Mouse (Mus musculus) heart, embryonic 14.5 days (tissue): ENCODE data around the gene Lyg2. TPM values are rescaled to one million over a fixed set of nuclear protein-coding genes. Genes with fewer than 3 reads are reported as not detected.

Experiments used
- ATAC-seq: fragments of 200-750 bp; cut with Nextera tagmentation; 2 replicates; pipeline ENCODE4 v1.8.0; 2017; ENCODE audit warnings: low read depth, moderate TSS enrichment; ENCODE audit not compliant: insufficient number of reproducible peaks, insufficient read depth, low FRiP score
- H3K27ac ChIP-seq, 2 experiments: fragments of 200-500 bp in 1 of 2; fragments of 300-500 bp in 1 of 2; sonication (generic) in 1 of 2; replicated peaks in 1 of 2; 2 replicates each; pipeline ENCODE4 v1.5.1; 2012 to 2014; ENCODE audit warnings: low read depth in 2 of 2, low read length in 2 of 2, control low read depth in 1 of 2, mild to moderate bottlenecking in 1 of 2, mixed read lengths in 1 of 2; ENCODE audit not compliant: control insufficient read depth in 1 of 2, insufficient read depth in 1 of 2
- H3K27me3 ChIP-seq: fragments of 300-500 bp; sonication (generic); 2 replicates; pipeline ENCODE4 v1.6.1; 2014; ENCODE audit warnings: mild to moderate bottlenecking, low read length, control low read depth; ENCODE audit not compliant: control insufficient read depth, insufficient read depth
- H3K36me3 ChIP-seq: fragments of 300-500 bp; sonication (generic); 2 replicates; pipeline ENCODE4 v1.6.1; 2014; ENCODE audit warnings: mild to moderate bottlenecking, control low read depth, low read length, mixed read lengths; ENCODE audit not compliant: control insufficient read depth, insufficient read depth
- H3K4me1 ChIP-seq, 2 experiments: fragments of 200-500 bp in 1 of 2; fragments of 300-500 bp in 1 of 2; sonication (generic) in 1 of 2; 2 replicates each; pipeline ENCODE4 v1.6.1; 2012 to 2014; ENCODE audit warnings: low read length in 2 of 2, control low read depth in 1 of 2, mixed read lengths in 1 of 2; ENCODE audit not compliant: control insufficient read depth in 2 of 2, insufficient read depth in 2 of 2
- H3K4me2 ChIP-seq: fragments of 300-500 bp; sonication (generic); 2 replicates; pipeline ENCODE4 v1.6.1; 2014; ENCODE audit warnings: mild to moderate bottlenecking, low read length
- H3K4me3 ChIP-seq, 2 experiments: fragments of 200-500 bp in 1 of 2; fragments of 300-500 bp in 1 of 2; sonication (generic) in 1 of 2; 2 replicates each; pipeline ENCODE4 v1.5.1; 2012 to 2014; ENCODE audit warnings: low read length in 2 of 2, mild to moderate bottlenecking in 2 of 2, control low read depth in 1 of 2, low read depth in 1 of 2, moderate library complexity in 1 of 2; ENCODE audit not compliant: control insufficient read depth in 1 of 2, insufficient read depth in 1 of 2
- H3K9ac ChIP-seq: fragments of 300-500 bp; sonication (generic); 2 replicates; pipeline ENCODE4 v1.6.1; 2014; ENCODE audit warnings: mild to moderate bottlenecking, low read length
- H3K9me3 ChIP-seq: fragments of 300-500 bp; sonication (generic); 2 replicates; pipeline ENCODE4 v1.6.1; 2016; ENCODE audit warnings: low read length, control low read depth; ENCODE audit not compliant: control insufficient read depth
- WGBS: fragments of 180-500 bp; shearing (Covaris S2); extraction: QIAGEN DNeasy Blood & Tissue Kit; methylation state at CpG from one replicate; pipeline ENCODE4 v1.1.7; 2014; 5-methylcytosine and 5-hydroxymethylcytosine counted together
- polyA plus RNA-seq: library from polyadenylated mRNA; unstranded; fragments of >200 nt; fragmentation: Nextera tagmentation; extraction: Ambion mirVana; gene quantifications from 2 replicates; pipeline ENCODE4 v1.2.1, GENCODE M21; 2014

The Lyg2 gene
- polyA plus RNA-seq: not detected in 2 replicates

DNA sequence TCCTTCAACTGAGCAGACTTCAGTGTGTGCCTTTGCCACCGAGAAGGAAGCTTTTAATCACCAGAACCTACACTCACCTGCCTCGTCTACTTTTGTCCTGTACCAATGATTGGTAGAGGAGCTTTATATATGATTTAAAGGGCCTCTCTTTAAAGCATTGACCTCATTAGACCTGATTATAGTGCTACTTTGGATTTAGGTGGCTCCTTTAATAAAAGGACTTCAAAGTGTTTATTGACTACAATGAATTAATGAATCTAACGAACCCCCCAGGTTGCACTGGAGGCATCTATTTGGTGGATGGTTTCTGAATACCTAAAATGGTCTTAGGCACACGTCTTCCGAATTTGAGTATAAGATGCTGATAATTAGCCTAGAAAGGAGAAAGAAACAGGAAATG, at the start of gene Lyg2:
Gene Lyg2, minus strand, starts transcription at position 101 of the 400 bp plus-strand sequence.
- no peak within 1 kb of the TSS for H3K4me2 ChIP-seq
- no peak within 1 kb of the TSS for H3K9ac ChIP-seq
- no peaks in the 10 kb centered on the region for H3K9me3 ChIP-seq
- no peak within 1 kb of the TSS for H3K27ac ChIP-seq
- H3K27me3 ChIP-seq: 0 out of 2 replicates have a peak, but pooled peaks cover 3% of the 10 kb centered on the region
- peaks cover 4% of the 10 kb centered on the region in 2 experiments; a peak in 3 of 4 replicates for H3K4me1 ChIP-seq
- H3K36me3 ChIP-seq: no peaks in the 10 kb centered on the region
- WGBS: 72% methylated on average over 5 of the region's 5 CpGs
- ATAC-seq: no peak
- no peak within 1 kb of the TSS for H3K4me3 ChIP-seq

DNA sequence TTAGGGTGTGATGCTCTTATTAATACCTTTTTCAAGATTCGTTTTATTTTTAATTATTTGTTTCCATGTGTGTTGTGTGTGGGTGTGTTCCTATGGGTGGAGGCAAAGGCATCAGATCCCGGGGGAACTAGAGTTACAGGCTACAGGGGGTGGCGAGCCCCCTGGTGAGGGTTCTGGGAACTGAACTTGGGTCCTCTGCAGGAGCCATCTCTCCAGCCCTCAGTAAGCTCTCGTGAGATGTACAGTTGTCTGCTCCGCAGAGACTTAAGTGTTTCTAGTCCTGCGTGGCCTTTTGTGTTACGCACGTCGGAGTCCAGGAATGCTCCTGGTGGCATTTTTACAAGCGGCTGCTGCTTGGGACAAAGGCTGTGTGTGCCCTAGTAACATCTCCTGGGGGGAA, 49.3 kb upstream of the Lyg2 start:
- H3K36me3 ChIP-seq: no peaks in the 10 kb centered on the region
- 56% methylated on average over 10 of the region's 10 CpGs for WGBS
- H3K4me3 ChIP-seq: no peak overlapping the region
- H3K27ac ChIP-seq: no peak overlapping the region
- H3K27me3 ChIP-seq: no peaks in the 10 kb centered on the region
- no peak overlapping the region for H3K9ac ChIP-seq
- no peaks in the 10 kb centered on the region for H3K9me3 ChIP-seq
- no peak overlapping the region for H3K4me2 ChIP-seq
- no peak for ATAC-seq
- no peaks in the 10 kb centered on the region for H3K4me1 ChIP-seq

DNA sequence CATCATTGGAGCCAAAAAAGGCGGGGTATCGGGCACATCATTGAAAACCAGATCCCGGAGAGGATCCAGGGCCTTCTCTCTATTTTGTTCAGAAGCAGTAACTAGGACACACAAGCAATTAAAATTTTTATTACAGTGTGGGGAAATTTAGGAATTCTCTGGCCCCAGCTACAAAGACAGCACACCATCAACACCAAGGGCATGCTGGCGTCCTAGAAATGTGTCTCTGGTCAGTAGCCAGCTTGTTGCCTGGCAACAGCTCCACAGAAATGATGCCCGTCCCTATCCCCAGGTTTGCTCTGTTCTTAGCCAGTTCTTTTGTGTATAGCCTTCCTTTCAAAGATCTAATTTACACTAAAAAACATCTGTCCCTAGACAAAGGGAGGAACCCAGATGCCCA, 43.2 kb upstream of the Lyg2 start:
- WGBS: 73% methylated on average over 5 of the region's 5 CpGs
- no peaks in the 10 kb centered on the region for H3K27me3 ChIP-seq
- H3K9me3 ChIP-seq: no peaks in the 10 kb centered on the region
- no peak for ATAC-seq
- H3K4me3 ChIP-seq: no peak overlapping the region
- peaks cover 0 to 6% of the 10 kb centered on the region in 2 experiments; a peak in 1 of 4 replicates for H3K4me1 ChIP-seq
- H3K27ac ChIP-seq: no peak overlapping the region
- no peak overlapping the region for H3K4me2 ChIP-seq
- no peak overlapping the region for H3K9ac ChIP-seq
- no peaks in the 10 kb centered on the region for H3K36me3 ChIP-seq

DNA sequence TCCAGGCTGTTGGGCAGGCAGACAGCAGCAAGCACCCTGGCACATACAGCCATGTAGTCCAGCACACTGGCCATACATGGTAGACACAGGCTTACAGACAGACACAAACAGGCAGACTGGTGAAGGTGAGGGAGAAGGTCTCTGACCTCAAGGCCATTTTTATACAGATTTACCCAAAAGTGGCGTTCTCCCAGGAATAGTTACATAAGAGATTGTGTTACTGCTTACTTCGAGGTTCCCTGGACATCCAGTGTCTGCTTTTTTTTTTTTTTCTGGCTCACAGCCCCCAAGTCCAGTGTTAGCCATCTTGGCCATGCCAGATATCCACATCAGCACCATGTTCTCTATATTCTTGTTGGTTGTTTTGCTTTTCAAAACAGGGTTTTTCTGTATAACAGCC, 42.2 kb upstream of the Lyg2 start:
- 58% methylated on average over 2 of the region's 2 CpGs for WGBS
- H3K27me3 ChIP-seq: no peaks in the 10 kb centered on the region
- no peaks in the 10 kb centered on the region for H3K36me3 ChIP-seq
- ATAC-seq: no peak
- H3K4me2 ChIP-seq: no peak overlapping the region
- peaks cover 0 to 6% of the 10 kb centered on the region in 2 experiments; a peak in 1 of 4 replicates for H3K4me1 ChIP-seq
- no peaks in the 10 kb centered on the region for H3K9me3 ChIP-seq
- no peak overlapping the region for H3K9ac ChIP-seq
- H3K27ac ChIP-seq: no peak overlapping the region
- H3K4me3 ChIP-seq: no peak overlapping the region

DNA sequence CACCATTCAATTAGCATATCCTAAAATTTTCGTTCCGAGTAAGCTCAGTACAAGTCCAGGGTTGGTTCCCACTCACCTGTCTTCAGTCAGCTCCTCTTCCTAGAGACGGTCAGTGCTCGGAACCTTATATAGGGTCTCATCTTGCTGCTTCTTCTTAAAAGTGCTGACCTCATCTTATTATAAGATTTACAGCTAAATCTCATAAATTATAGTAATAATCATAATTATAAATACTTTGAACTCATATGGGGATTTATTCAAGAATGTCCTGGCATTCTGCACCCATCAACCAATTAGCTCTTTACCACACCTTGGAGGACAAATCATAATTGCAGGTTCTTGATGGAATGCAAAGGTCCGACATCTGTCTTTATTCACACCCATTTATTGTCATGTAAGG, 41.4 kb upstream of the Lyg2 start, which contains the start of gene Lyg1:
Gene Lyg1, minus strand, starts transcription at position 101 of the 400 bp plus-strand sequence.
- Histone ChIP-seq H3K36me3 (no peaks in the 10 kb centered on the region), H3K4me1 (peaks cover 0 to 6% of the 10 kb centered on the region in 2 experiments; a peak in 1 of 4 replicates), H3K4me2 (no peak within 1 kb of the TSS), H3K9me3 (no peaks in the 10 kb centered on the region), H3K9ac (no peak within 1 kb of the TSS), H3K4me3 (no peak within 1 kb of the TSS), H3K27ac (no peak within 1 kb of the TSS), H3K27me3 (no peaks in the 10 kb centered on the region)
- WGBS: 74% methylated on average over 5 of the region's 5 CpGs
- no peak for ATAC-seq

DNA sequence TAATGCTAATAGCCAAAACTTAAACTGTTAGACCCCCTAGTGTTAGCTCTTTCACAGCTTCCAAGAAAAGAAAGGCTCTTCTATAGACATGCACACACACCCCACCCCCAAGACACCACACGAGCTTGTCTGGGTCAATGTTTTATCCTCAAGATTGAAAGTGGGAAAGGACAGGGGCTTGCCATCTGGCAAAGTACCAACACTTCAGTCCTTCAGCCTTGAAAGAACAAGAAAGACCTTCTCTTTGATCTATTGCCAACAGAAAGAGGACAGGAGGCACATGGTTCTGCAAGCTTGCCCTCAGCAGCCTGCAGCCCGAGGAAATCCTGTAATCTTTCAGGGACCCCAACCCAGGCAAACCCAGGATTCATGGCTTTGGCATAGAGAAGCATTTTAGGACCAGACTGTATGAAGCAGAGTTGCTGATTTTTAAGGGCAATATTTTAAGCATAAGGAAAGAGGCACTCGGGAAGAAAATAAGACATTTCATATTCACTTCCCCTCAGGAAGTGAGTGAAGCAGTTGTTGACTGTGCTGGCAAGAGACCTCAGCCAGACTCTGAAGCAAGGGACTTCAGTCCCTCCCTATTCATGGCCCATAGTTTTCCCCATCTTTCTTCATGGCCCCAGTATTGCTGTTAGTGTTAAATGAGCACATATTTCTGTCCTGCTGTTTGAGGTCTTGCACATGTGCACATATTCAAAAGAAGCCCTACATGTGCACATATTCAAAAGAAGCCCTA, 40.6 kb upstream of the Lyg2 start:
- Histone ChIP-seq H3K9me3 (no peaks in the 10 kb centered on the region), H3K4me1 (peaks cover 0 to 6% of the 10 kb centered on the region in 2 experiments; a peak in 1 of 4 replicates), H3K4me2 (no peak overlapping the region), H3K9ac (no peak overlapping the region), H3K27ac (no peak overlapping the region), H3K36me3 (no peaks in the 10 kb centered on the region), H3K27me3 (no peaks in the 10 kb centered on the region), H3K4me3 (no peak overlapping the region)
- no peak for ATAC-seq
- 31% methylated on average over 3 of the region's 3 CpGs for WGBS

DNA sequence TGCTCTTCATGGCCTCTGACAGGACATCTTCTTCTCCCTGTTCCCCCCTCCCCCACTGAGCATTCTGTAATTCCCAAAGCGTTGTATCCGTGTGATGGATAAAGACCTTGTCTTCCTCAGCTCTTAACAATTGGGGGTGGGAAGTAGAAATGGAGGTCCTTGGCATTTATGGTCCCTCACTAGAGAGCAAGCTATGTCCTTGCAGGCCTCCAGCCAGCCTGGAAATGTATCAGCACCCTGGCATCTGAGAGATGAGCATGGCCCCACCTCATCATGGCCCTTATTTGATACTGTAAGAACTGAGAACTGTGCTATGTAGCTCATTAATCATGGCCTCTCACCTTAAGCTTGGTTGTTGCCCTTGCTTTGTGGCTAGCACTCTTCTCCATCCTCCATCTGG, 39.0 kb upstream of the Lyg2 start:
- peaks cover 0 to 6% of the 10 kb centered on the region in 2 experiments; a peak in 1 of 4 replicates for H3K4me1 ChIP-seq
- no peaks in the 10 kb centered on the region for H3K36me3 ChIP-seq
- no peak overlapping the region for H3K9ac ChIP-seq
- no peaks in the 10 kb centered on the region for H3K9me3 ChIP-seq
- no peak overlapping the region for H3K27ac ChIP-seq
- no peak overlapping the region for H3K4me3 ChIP-seq
- no peak for ATAC-seq
- no peak overlapping the region for H3K4me2 ChIP-seq
- no peaks in the 10 kb centered on the region for H3K27me3 ChIP-seq
- 87% methylated on average over 2 of the region's 2 CpGs for WGBS
